Mouse (Mus musculus) inflammation-experienced regulatory T-cells, adult 16 weeks (primary cell): ENCODE data around the gene Ttc1. TPM values are rescaled to one million over a fixed set of nuclear protein-coding genes. Genes with fewer than 3 reads are reported as not detected.

Source experiments
- polyA plus RNA-seq: library from polyadenylated mRNA; unstranded; fragments of 100-300 nt; shearing (Covaris generic); gene quantifications from one replicate; pipeline ENCODE4 v1.2.1, GENCODE M21; 2017

Ttc1 gene
- polyA plus RNA-seq = 85.3 TPM

DNA sequence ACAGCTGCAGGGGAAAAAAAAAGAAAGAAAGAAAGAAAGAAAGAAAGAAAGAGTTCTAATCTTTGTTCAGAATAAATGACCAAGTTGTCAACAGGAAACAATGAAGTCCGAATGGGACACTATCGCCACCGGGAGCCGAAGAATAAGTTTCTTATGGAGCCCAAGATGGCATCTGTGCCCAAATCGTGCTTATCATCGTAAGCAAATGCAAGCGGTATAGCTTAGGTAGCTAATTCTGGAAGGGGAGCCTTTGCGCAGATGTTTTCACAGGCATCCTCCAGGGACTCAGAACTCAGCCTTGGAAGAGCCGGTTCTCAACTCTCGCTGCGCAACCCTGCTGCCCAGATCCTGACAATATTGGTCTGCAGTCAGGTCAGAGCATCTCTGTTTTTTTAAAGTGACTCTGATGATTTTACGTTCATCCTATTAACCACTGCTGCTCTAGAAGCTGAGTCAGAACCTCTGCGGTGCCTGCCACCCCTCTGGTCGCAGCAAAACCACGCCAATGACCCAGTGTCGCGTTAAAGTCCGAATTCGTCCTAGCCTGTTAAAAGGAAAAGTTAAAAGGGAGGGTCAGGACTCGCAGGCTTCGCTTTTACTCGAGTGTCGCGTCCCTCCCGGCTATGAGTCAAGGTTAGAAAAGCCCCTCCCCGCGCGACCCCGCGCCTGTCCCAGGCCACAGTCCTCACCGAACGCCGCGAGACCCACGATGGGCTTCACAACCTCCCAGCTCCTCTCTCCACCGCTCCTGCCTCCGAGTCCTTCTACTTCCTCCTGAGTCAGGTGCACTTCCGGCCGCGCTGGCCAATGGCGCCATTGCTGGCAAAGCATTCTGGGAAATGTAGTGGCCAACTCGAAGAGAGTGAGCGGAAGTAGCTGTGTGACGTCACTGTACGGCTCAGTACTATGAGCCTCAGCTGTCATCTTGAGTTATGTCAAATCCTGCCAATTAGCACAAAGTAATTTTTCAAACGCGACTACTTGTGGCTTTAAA lies at the start of gene Ttc1:
TSS of gene Ttc1 (minus strand) at position 776 of the 994 bp plus-strand sequence.

DNA sequence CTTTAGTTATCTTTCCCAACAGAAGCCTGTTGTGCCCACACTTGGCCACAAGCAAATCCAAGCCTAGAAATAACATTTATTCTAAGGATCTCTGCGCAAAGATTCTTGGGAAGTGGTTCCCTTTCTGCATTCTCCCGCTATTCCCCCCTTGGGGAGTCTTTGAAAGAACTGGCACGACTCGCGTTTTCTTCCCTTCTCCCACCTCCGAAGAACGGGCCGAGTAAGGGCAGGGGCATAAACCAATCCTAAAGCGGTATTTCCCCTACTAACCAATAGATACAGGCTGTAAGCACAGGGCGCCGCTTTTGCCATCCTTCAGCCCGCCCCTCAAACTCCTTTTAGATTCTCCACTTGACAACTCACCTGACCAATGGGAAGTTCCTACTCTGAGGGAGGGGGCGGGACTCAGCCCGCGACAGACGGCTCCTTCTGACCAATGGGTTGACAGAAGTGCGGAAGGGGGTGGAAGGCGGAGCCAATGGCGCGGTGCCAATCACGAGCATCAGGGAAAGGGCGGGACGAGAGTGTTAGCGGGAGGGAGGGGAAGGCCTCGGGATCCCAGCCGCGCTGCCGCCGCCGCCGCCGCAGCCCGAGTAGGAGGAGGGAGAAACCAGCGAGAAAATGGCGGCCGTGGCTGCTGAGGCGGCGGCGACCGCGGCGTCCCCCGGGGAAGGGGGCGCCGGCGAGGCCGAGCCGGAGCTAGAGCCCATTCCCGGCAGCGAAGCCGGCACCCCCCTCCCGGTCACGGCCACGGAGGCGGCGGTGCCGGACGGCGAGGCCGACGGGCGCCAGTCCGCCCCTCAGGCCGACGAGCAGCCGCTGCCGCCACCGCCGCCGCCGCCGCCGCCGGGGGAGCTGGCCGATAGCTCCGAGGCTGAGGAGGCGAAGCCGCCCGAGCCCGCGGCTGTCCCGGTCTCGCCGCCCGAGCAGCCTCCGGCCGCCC lies 66.1 kb downstream of the Ttc1 start, which contains the start of gene Pwwp2a:
TSS of gene Pwwp2a (plus strand) at position 527 of the 943 bp plus-strand sequence.

Other genes starting within 250 kb of the Ttc1 start
- not detected for gene Ccnjl, start 219.2 kb downstream of the Ttc1 start, polyA plus RNA-seq
- not detected for gene 4933415A04Rik, start 161.0 kb downstream of the Ttc1 start, polyA plus RNA-seq
- gene Fabp6, start 146.5 kb downstream of the Ttc1 start, polyA plus RNA-seq = not detected
- gene Pwwp2a, start 66.0 kb downstream of the Ttc1 start, polyA plus RNA-seq = 12.0 TPM
- gene Adra1b, start 153.2 kb upstream of the Ttc1 start, polyA plus RNA-seq = not detected